Mouse (Mus musculus): Measurements from ENCODE around the gene Zfp846.
A peak's percentile ranks its signal among the peaks of the same experiment; 100 is the strongest.

The Zfp846 gene

GRCm38 (mm10) chr9:20636790-20637189, 55.7 kb downstream of the Zfp846 start:
- DNase-seq (ENCODE audit: low read depth, low spot score), result no peak

GRCm38 (mm10) chr9:20638552-20638951, 57.5 kb downstream of the Zfp846 start:
- no peak for DNase-seq (ENCODE audit: low read depth, low spot score)

- no peak for DNase-seq (ENCODE audit: low read depth, low spot score)
These were observed 58.4 kb downstream of the Zfp846 start for GRCm38 (mm10) chr9:20639486-20639885.

GRCm38 (mm10) chr9:20641501-20641900, 60.4 kb downstream of the Zfp846 start:
- DNase-seq (ENCODE audit: low read depth, low spot score), result no peak

- DNase-seq (ENCODE audit: low read depth, low spot score), result no peak
These were observed 61.2 kb downstream of the Zfp846 start, which contains the start of gene Ubl5 for GRCm38 (mm10) chr9:20642101-20642895. Gene Ubl5, plus strand, starts transcription at chr9:20642878.

GRCm38 (mm10) chr9:20642896-20643466, 61.9 kb downstream of the Zfp846 start:
- DNase-seq (ENCODE audit: low read depth, low spot score), result no peak

GRCm38 (mm10) chr9:20643781-20644180, 62.7 kb downstream of the Zfp846 start:
- DNase-seq (ENCODE audit: low read depth, low spot score), result no peak

- peak; percentile 81 for DNase-seq (ENCODE audit: low read depth, low spot score)
These were observed 63.4 kb downstream of the Zfp846 start, which contains the start of gene Fbxl12 for GRCm38 (mm10) chr9:20644360-20645081. Gene Fbxl12, minus strand, starts transcription at chr9:20644767.

GRCm38 (mm10) chr9:20645121-20645520, 64.0 kb downstream of the Zfp846 start:
- no peak for DNase-seq (ENCODE audit: low read depth, low spot score)

GRCm38 (mm10) chr9:20651602-20652259, 70.6 kb downstream of the Zfp846 start, which contains the start of gene Pin1:
Gene Pin1, plus strand, starts transcription at chr9:20652095.
- peak; percentile 94 for DNase-seq (ENCODE audit: low read depth, low spot score)

- no peak for DNase-seq (ENCODE audit: low read depth, low spot score)
These were observed 71.2 kb downstream of the Zfp846 start for GRCm38 (mm10) chr9:20652260-20652658.

- DNase-seq (ENCODE audit: low read depth, low spot score), result no peak
These were observed 72.8 kb downstream of the Zfp846 start for GRCm38 (mm10) chr9:20653859-20654258.

All from retina, adult 2 months (tissue).